Mouse (Mus musculus) stomach, embryonic 15.5 days (tissue): ENCODE results near the gene Tec. TPM values are rescaled to one million over a fixed set of nuclear protein-coding genes. Genes with fewer than 3 reads are reported as not detected.
"Not testable (repeated sequence)": the region's sequence is repeated elsewhere in the genome, so short reads cannot be mapped to it uniquely, and the experiment has no call there.

Experiments
- ATAC-seq: fragments of 200-750 bp; cut with Nextera tagmentation; 2 replicates; pipeline ENCODE4 v1.8.0; 2017; ENCODE audit warnings: low read depth, moderate number of reproducible peaks, moderate TSS enrichment; ENCODE audit not compliant: insufficient read depth, low FRiP score
- H3K27ac ChIP-seq: fragments of 300-500 bp; sonication (generic); 2 replicates; pipeline ENCODE4 v1.5.1; 2015; ENCODE audit warnings: mild to moderate bottlenecking, inconsistent platforms
- H3K27me3 ChIP-seq: fragments of 300-500 bp; sonication (generic); replicated peaks from 2 replicates; pipeline ENCODE4 v1.6.1; 2015; ENCODE audit warnings: inconsistent platforms
- H3K36me3 ChIP-seq: fragments of 300-500 bp; sonication (generic); 2 replicates; pipeline ENCODE4 v1.6.1; 2015; ENCODE audit warnings: inconsistent platforms
- H3K4me1 ChIP-seq: fragments of 300-500 bp; sonication (generic); 2 replicates; pipeline ENCODE4 v1.6.1; 2015; ENCODE audit warnings: inconsistent platforms
- H3K4me2 ChIP-seq: fragments of 300-500 bp; sonication (generic); 2 replicates; pipeline ENCODE4 v1.6.1; 2015; ENCODE audit warnings: mild to moderate bottlenecking, inconsistent platforms
- H3K4me3 ChIP-seq: fragments of 300-500 bp; sonication (generic); replicated peaks from 2 replicates; pipeline ENCODE4 v1.5.1; 2015; ENCODE audit warnings: inconsistent platforms
- H3K9ac ChIP-seq: fragments of 300-500 bp; sonication (generic); 2 replicates; pipeline ENCODE4 v1.6.1; 2015; ENCODE audit warnings: inconsistent platforms
- H3K9me3 ChIP-seq: fragments of 300-500 bp; sonication (generic); 2 replicates; pipeline ENCODE4 v1.6.1; 2016; ENCODE audit warnings: inconsistent platforms
- WGBS: fragments of 180-500 bp; shearing (Covaris S2); methylation state at CpG from one replicate; pipeline ENCODE4 v1.1.7; 2015; 5-methylcytosine and 5-hydroxymethylcytosine counted together
- polyA plus RNA-seq: library from polyadenylated mRNA; unstranded; fragments of >200 nt; fragmentation: Nextera tagmentation; extraction: Ambion mirVana; gene quantifications from 2 replicates; pipeline ENCODE4 v1.2.1, GENCODE M21; 2015

Gene Tec
- polyA plus RNA-seq, 1 experiment from 2014 or later = 10.8 TPM

DNA sequence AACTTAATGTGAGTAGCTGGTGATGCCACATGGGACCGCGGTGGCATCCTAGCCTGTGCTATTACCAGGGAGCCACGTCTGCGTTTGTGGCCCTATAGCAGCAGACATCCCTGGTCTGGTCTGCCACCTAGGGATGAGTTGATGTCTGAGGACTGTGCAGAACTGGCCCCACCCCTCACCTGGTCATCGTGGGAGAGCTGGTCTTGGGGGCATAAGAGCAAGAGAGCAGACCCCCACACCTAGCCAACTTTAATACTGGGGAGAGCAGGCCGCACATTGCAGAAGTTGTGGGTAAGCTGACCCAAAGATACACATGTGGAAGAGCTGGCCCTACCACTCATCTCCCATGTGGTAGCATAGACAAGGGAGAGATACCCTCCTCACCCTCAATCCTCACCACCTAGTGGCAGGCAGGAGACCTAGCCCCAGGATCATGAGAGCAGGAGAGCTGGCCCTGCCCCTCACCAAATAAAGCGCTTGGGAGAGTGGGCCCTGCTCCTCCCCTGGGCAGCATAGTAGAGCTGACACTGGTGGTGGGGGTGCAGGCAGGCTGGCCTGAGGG is 38.7 kb downstream of the Tec start:
- WGBS = 81% methylated on average over 7 of the region's 7 CpGs
- Histone ChIP-seq H3K27ac (no peak overlapping the region), H3K9me3 (no peaks in the 10 kb centered on the region), H3K4me3 (no peak overlapping the region), H3K4me1 (no peaks in the 10 kb centered on the region), H3K36me3 (no peaks in the 10 kb centered on the region), H3K4me2 (no peak overlapping the region), H3K27me3 (no peaks in the 10 kb centered on the region), H3K9ac (no peak overlapping the region)
- ATAC-seq = peak; percentile 18; the same call in 1 of the 2 replicates

DNA sequence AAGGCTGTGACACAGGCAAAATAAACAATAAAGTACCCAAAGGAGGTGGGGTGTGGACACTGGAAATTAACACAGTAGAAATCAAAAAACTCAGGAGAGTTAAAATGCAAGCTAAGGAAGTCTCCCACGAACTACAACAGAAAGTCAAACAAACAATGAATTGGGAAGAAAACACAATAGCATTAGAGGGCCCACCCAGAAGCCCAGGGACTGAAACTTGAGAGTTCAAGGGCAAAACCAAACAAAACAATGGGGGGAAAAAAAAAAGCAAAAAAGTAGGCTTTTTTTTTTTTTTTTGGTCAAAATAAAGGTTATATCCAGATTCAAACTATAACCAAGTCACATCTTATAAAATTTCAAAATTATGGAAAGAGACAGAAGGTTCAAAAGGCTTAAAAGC is 39.9 kb downstream of the Tec start:
- ATAC-seq = no peak
- no peaks in the 10 kb centered on the region for H3K9me3 ChIP-seq
- WGBS = 24% methylated on average over 1 of the region's 1 CpGs
- H3K36me3 ChIP-seq = no peaks in the 10 kb centered on the region
- H3K4me1 ChIP-seq = no peaks in the 10 kb centered on the region
- no peaks in the 10 kb centered on the region for H3K27me3 ChIP-seq
- H3K9ac ChIP-seq = no peak overlapping the region
- no peak overlapping the region for H3K4me3 ChIP-seq
- no peak overlapping the region for H3K27ac ChIP-seq
- no peak overlapping the region for H3K4me2 ChIP-seq

DNA sequence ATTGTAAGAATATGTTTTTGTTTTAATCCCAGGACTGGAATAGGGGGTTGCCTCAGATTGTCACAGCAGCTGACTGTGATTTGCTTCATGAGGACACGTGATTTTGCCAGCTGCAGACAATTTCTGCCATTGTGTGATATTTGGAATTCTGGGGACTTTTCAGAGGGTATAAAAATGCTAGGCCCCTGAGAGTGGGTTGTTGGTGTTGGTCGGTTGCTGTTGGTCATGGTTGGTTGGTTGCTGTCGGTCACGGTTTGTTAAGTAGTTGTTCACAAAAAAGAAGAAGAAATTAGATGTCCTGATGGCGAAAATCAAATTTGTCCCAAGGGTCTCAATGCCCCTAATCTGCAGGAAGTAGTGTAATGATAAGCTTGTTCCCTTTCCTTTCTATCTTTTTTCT is 40.8 kb downstream of the Tec start:
- 83% methylated on average over 5 of the region's 5 CpGs for WGBS
- no peak overlapping the region for H3K4me2 ChIP-seq
- H3K36me3 ChIP-seq = no peaks in the 10 kb centered on the region
- no peak for ATAC-seq
- H3K27ac ChIP-seq = no peak overlapping the region
- H3K4me3 ChIP-seq = no peak overlapping the region
- no peak overlapping the region for H3K9ac ChIP-seq
- no peaks in the 10 kb centered on the region for H3K9me3 ChIP-seq
- no peaks in the 10 kb centered on the region for H3K4me1 ChIP-seq
- H3K27me3 ChIP-seq = no peaks in the 10 kb centered on the region

DNA sequence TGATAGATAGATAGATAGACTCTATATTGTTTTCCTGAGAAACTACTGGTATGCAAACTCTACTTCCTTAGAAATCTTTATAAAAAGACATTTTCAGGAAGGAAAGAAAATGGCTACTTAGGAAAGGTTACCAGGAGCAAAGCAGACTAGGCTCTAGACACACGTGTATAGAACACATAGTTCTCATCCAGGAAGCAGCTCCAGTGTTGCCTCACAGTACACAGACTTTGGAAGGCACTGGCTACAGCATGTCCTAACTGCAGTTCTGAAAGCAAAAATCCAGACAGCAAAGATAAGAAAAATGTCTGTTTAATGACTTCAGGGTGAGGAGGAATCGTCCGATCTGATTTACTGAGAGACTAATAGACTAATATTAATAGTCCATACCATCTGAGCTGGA is 41.8 kb downstream of the Tec start:
- H3K36me3 ChIP-seq = no peaks in the 10 kb centered on the region
- WGBS = 64% methylated on average over 3 of the region's 3 CpGs
- ATAC-seq = no peak
- no peak overlapping the region for H3K4me3 ChIP-seq
- H3K27me3 ChIP-seq = no peaks in the 10 kb centered on the region
- no peak overlapping the region for H3K4me2 ChIP-seq
- no peaks in the 10 kb centered on the region for H3K9me3 ChIP-seq
- no peak overlapping the region for H3K9ac ChIP-seq
- H3K27ac ChIP-seq = no peak overlapping the region
- no peaks in the 10 kb centered on the region for H3K4me1 ChIP-seq

DNA sequence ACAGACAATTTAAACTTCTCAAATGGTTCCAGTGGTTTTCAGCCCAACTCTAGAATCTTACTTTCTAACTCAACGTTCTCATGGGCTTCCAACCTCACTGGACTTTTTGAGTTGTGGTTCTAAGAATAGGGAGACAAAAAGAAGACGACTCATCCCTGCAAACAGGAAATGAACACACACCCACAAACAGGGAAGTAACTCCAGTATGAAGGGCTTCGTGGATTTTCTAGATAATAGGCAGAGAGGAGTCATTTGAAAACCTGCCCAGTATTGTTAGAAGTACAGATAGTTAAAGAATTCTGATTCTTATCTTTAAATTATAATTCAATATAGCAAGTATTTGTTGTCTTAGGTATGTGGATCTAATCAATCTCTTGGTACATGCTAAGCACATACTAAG is 47.6 kb downstream of the Tec start:
- Histone ChIP-seq H3K4me3 (no peak overlapping the region), H3K4me2 (no peak overlapping the region), H3K9ac (no peak overlapping the region), H3K4me1 (no peaks in the 10 kb centered on the region), H3K36me3 (no peaks in the 10 kb centered on the region), H3K27ac (no peak overlapping the region), H3K9me3 (no peaks in the 10 kb centered on the region), H3K27me3 (no peaks in the 10 kb centered on the region)
- no peak for ATAC-seq
- 69% methylated on average over 3 of the region's 3 CpGs for WGBS

DNA sequence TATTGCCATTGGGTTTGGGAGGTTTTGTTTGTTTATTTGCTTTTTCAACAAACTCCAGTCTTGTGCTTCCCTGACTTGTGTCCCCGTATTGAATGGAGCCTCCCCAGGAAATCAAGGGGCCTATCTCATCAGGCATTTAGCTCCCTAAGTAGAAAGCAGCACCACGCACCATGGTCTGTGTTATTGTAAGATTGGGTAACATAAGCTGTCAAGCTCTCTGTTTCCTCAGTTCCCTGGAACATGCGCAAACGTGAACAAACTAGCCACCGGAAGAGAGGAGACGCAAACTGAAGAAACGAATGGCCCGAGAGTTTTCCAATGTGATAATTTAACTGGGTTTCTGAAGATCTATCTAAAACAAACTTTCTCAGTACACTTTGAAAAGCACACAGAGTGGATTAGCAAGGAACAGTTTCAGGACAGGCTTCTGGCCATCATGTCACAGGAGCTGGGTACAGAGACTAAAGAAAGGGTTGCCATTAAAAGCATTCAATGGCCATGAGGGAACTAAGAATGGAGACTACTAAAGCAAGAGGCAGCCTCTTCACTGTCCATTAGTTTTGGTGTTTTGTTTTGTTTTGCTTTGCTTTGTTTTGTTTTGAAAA is 48.1 kb downstream of the Tec start:
- no peaks in the 10 kb centered on the region for H3K36me3 ChIP-seq
- no peak overlapping the region for H3K27ac ChIP-seq
- H3K4me3 ChIP-seq = no peak overlapping the region
- H3K27me3 ChIP-seq = no peaks in the 10 kb centered on the region
- no peak overlapping the region for H3K9ac ChIP-seq
- no peaks in the 10 kb centered on the region for H3K4me1 ChIP-seq
- H3K4me2 ChIP-seq = no peak overlapping the region
- ATAC-seq = no peak
- no peaks in the 10 kb centered on the region for H3K9me3 ChIP-seq
- 61% methylated on average over 8 of the region's 8 CpGs for WGBS

DNA sequence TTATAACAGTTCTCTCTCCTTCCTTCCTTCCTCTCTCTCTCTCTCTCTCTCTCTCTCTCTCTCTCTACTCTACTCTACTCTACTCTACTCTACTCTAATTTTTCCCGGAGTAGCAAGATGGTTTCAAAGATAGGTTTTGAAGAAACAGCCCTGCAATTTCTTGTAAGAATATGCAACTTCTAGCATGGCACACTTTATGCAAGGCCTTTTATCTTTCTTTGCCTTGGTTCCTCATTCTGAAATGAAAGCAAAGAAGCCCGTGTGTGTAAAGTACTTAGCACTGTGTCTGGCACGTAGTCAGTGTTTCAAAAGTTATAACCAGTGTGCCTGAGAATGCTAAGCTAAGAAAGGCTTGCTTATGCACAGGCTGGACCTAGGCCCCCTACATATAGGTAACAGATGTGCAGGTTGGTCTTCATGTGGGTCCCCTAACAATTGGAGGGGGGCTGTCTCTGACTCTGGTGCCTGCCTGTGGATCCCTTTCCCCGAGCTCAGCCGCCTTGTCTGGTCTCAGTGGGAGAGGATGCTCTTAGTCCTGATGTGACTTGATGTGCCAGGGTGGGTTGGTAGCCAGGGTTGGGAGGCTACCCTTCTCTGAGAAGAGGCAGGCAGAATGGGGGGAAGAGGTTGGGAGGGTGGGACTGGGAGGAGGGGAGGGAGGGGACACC is 49.6 kb downstream of the Tec start:
- H3K9me3 ChIP-seq = no peaks in the 10 kb centered on the region
- no peaks in the 10 kb centered on the region for H3K27me3 ChIP-seq
- H3K4me3 ChIP-seq = no peak overlapping the region
- WGBS = 82% methylated on average over 5 of the region's 5 CpGs
- no peak overlapping the region for H3K9ac ChIP-seq
- H3K36me3 ChIP-seq = no peaks in the 10 kb centered on the region
- H3K27ac ChIP-seq = no peak overlapping the region
- H3K4me1 ChIP-seq = no peaks in the 10 kb centered on the region
- ATAC-seq = no peak
- H3K4me2 ChIP-seq = no peak overlapping the region

DNA sequence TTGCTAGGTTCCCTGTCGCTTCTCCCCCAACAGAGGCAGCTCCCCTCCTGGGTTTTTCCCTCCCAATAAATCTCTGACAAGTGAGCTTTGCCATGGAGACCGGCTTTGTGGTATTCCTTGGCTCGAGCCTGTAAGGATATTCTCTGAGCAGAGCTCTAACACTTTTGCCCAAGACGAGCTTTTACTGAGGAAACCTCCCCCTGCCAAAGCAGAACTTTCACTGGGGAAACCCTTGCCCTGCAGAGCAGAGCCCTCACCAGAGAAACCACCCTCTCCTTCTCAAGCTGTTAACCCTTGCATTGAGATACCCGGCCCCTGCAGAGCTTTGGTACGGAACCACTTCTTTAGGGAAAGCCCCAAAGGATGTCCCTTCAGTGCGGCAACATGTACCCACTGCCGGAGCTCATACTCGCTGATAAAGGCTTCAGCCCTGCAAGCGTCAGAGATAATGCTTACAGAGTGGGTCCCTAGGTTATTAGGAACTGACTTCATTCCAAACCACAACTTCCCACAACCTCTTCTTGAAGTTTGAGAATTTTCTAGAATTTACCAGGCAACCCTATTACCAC is 50.7 kb downstream of the Tec start:
- no peak overlapping the region for H3K4me3 ChIP-seq
- H3K9me3 ChIP-seq = no peaks in the 10 kb centered on the region
- no peaks in the 10 kb centered on the region for H3K4me1 ChIP-seq
- H3K36me3 ChIP-seq = no peaks in the 10 kb centered on the region
- ATAC-seq = no peak
- no peak overlapping the region for H3K9ac ChIP-seq
- 37% methylated on average over 10 of the region's 10 CpGs for WGBS
- no peak overlapping the region for H3K27ac ChIP-seq
- no peak overlapping the region for H3K4me2 ChIP-seq
- no peaks in the 10 kb centered on the region for H3K27me3 ChIP-seq

DNA sequence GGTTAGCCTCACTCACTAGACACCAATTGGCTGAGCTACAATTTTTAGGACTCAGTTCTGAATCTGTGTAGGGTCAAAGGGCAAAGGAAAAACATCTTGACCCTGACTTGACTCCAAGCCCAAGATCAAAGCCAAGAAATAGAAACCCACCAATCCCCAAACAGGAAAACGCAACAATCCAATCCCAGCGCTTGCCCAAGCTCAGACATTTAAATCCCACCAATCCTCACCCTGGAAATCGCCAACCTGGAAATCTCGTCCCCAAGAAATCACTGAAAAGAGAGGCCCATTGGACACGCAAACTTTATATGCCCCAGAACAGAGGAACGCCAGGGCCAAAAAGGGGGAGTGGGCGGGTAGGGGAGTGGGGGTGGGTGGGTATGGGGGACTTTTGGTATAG is 51.3 kb downstream of the Tec start:
- not testable (repeated sequence) for H3K27ac ChIP-seq, H3K27me3 ChIP-seq

DNA sequence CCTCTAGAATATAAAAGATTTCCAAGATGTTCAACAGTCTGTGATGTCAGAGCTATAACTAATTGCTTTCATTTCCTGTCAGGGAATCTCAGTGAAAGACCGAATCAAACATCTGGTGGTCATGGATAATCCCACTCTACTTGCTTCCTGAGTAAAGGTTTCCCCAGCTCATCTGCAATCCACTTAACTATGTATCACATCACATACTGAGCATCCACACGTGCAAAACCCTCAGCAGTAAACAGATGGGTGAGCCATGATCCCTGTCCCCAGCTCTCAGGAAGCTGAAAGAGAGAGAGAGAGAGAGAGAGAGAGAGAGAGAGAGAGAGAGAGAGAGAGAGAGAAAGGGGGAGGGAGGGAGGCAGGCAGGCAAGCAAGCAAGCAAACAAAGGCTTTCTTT is 51.8 kb downstream of the Tec start:
- Histone ChIP-seq H3K9me3 (no peaks in the 10 kb centered on the region), H3K4me1 (no peaks in the 10 kb centered on the region), H3K36me3 (no peaks in the 10 kb centered on the region), H3K27me3 (no peaks in the 10 kb centered on the region), H3K4me3 (no peak overlapping the region), H3K27ac (no peak overlapping the region), H3K9ac (no peak overlapping the region), H3K4me2 (no peak overlapping the region)
- WGBS = 40% methylated on average over 2 of the region's 2 CpGs
- no peak for ATAC-seq

More for the DNA sequence above, 51.3 kb downstream of the Tec start:
- not testable (repeated sequence) for ATAC-seq, H3K36me3 ChIP-seq, H3K9me3 ChIP-seq, H3K4me2 ChIP-seq, H3K4me3 ChIP-seq, H3K4me1 ChIP-seq, H3K9ac ChIP-seq
- 69% methylated on average over 7 of the region's 7 CpGs for WGBS

DNA sequence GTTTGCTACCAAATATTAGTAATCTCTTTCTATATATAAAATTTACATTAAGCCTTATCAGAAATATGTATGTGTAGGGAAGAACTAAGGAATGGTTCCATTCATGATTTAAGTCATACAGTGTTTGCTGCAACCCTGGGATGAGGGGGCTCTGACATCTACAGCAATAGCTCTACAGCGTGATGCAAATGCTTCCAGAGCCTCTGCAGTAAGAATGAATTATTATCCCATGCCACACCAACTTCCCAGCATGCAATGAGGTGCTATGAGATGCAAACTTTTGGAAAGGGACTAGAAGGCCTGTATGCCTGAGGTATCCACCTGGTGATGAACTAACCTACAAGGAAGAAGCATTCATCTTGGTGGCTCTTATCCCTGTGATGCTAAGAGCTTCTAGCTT is 52.2 kb downstream of the Tec start:
- H3K9me3 ChIP-seq = no peaks in the 10 kb centered on the region
- H3K27me3 ChIP-seq = no peaks in the 10 kb centered on the region
- H3K27ac ChIP-seq = no peak overlapping the region
- no peak for ATAC-seq
- no peak overlapping the region for H3K9ac ChIP-seq
- 69% methylated on average over 1 of the region's 1 CpGs for WGBS
- H3K4me2 ChIP-seq = no peak overlapping the region
- no peaks in the 10 kb centered on the region for H3K4me1 ChIP-seq
- no peaks in the 10 kb centered on the region for H3K36me3 ChIP-seq
- no peak overlapping the region for H3K4me3 ChIP-seq

DNA sequence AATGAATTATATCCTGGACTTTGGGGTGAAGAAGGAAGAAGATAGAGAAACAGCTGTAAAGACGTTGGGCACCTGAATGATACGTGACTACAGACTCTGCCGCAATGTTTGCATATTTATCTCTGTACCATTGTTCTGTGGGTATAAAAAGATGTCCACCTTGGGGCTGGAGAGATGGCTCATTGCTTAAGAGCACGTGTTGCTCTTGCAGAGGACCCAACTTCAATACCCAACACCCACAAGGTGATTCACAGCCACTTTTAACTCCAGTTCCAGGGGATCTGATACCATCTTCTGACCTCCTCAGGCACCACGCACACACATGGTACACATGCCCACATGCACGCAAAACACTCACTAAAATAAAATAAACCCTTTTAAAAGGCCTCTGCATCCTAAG is 52.9 kb downstream of the Tec start:
- Histone ChIP-seq H3K9me3 (no peaks in the 10 kb centered on the region), H3K4me3 (no peak overlapping the region), H3K4me2 (no peak overlapping the region), H3K36me3 (no peaks in the 10 kb centered on the region), H3K9ac (no peak overlapping the region), H3K27ac (no peak overlapping the region), H3K4me1 (no peaks in the 10 kb centered on the region), H3K27me3 (no peaks in the 10 kb centered on the region)
- no peak for ATAC-seq
- WGBS = 90% methylated on average over 6 of the region's 6 CpGs
